Mouse (Mus musculus): ENCODE results near the gene Mlh3.

DNA sequence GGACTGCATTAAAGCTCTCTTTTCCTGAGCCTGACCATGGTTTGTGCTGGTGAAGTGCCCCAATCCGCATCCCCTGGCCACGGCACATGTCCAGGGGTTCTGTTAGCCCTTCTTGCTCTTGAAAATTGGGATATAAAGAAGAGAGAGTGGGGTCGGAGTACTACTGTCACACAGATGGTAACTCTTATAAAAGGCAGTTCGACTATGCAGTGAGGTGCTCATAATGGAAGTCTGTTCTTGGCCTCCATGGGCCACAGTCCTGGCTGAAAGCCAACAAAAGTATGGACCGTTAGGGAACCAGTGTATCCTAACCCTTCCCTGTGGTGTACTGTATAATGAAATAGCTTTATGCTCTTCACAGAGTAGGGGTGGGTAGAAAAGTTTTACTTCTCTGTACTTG lies 26.5 kb upstream of the Mlh3 start:
- TF ChIP-seq POLR2A (IDR thresholded peaks at IDR 0.05; ENCODE audit: insufficient read depth, low read length): no peak
- no peak for TF ChIP-seq CTCF (IDR thresholded peaks at IDR 0.05; ENCODE audit: low read depth, low read length)
- no peak for TF ChIP-seq EP300 (IDR thresholded peaks at IDR 0.05; ENCODE audit: insufficient read depth, low read depth, low read length)
